Mouse (Mus musculus): ENCODE results near the gene Rab5if.

DNA sequence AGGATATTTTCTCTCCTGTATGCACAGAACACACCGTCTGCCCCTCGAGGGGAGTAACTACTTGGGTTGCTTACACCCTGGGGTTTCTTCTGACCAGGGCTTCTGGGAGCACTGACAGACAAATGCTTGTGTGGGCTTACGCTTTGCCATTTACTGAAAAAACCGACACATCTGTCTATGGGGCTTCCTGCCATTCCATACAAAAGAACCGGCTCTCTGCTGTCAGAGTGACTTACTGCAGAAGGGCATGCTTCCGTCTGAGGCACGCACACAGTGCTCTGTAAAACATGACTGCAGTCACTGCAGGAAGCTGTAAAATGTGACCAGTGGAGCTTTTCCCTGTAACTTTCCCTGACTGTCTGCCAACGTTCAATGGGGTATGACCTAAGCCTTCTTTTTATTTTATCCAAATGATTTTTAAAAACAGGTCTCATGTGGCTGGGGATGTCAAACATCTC lies 48.6 kb upstream of the Rab5if start:
- TF ChIP-seq CTCF (IDR thresholded peaks at IDR 0.05; ENCODE audit: control insufficient read depth, insufficient read depth, insufficient replicate concordance, low read depth, low read length) (no peak), POLR2A (IDR thresholded peaks at IDR 0.05; ENCODE audit: control insufficient read depth, low read depth, low read length) (no peak)

All from testis, adult 2 months (tissue).